Mouse (Mus musculus) kidney, adult 2 months (tissue): Measurements from ENCODE around the gene Cela1.

Experiments used
- CTCF ChIP-seq: fragments of 200-500 bp; conservative IDR thresholded peaks from 2 replicates; pipeline ENCODE4 v1.5.1; 2011; ENCODE audit warnings: low read depth, mild to moderate bottlenecking, control low read depth, low read length, moderate library complexity, mixed read lengths; ENCODE audit not compliant: insufficient read depth, insufficient read length
- POLR2A ChIP-seq: fragments of 200-500 bp; IDR thresholded peaks from one replicate; pipeline ENCODE4 v1.6.1; 2011; ENCODE audit warnings: low read depth, low read length, control low read depth

DNA sequence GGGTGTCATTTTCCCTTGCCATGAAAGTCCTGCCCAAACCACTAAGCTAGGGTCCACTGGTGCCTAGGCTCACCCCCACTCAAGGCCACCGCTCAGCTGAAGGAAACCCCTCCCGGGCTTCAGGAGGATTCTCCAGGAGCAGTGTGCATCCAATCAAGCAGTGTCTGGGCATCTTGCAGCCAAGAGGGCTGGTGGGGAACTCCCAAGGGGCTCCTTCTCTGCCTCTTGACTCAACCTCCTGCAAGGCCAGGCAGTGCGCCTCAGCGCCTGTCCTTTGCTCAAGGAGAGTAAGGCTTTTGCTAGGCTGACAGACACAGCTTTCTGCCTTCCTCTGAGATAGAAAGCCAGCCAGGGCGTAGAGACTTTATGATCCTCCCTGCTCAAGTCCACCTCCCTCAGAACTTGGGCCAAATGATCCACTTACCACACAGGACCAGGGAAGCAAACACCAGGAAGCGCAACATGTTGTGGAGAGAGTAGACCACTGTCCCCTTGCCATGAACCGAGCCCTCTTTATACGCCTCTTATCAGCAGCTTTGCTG, at the start of gene Cela1:
- TF ChIP-seq CTCF (no peak), POLR2A (no peak)
